Mouse (Mus musculus): ENCODE results near the gene Cyp4f17.

DNA sequence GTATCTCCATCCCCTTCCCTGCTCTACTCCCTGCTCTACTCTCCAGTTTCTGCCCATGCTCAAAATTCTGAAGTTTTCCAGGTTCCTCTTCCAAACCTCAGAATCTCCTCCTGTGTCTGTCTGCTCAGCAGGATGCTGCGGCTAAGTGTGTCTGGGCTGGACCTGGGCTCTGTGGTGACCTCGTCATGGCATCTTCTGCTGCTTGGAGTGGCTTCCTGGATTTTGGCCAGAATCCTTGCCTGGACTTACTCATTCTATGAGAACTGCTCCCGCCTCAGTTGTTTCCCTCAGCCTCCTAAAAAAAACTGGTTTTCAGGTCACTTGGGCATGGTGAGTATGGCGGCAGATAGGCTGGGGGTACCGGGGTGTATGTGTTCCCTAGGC is 31.0 kb downstream of the Cyp4f17 start:
- no peak for TF ChIP-seq MAFK (IDR thresholded peaks at IDR 0.05; ENCODE audit: insufficient read depth, low read depth, low read length)
- no peak for TF ChIP-seq CHD2 (IDR thresholded peaks at IDR 0.05; ENCODE audit: low read depth, low read length)
- no peak for TF ChIP-seq ZC3H11A (IDR thresholded peaks at IDR 0.05; ENCODE audit: borderline replicate concordance, low read depth, low read length)

Measured in ES-E14 (cell line).